Mouse (Mus musculus): ENCODE data around the gene Lamc1.

DNA sequence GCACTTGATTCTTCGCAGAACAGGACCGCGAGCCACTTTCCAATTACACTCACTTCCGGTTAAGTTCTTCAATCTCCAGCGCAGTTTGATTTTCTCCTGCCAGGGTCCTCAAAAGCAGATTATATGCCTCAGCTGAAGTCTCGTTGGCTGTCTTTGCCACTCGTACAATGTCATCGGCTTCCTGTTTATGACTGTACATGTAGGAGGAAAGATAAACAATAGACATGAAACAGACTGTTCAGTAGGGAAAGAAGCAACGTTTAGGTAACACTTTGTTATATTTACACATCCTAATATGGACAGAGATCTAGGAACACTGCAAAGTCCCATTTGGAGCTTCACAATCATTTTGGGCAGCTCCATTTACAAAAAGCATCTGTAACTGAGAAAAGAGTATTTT, 100.9 kb downstream of the Lamc1 start:
- no peak for TF ChIP-seq CTCF (IDR thresholded peaks at IDR 0.05; ENCODE audit: insufficient read depth, low read length)
- TF ChIP-seq POLR2A (IDR thresholded peaks at IDR 0.05; ENCODE audit: borderline replicate concordance, extremely low read depth, low read depth, low read length) = no peak
